Mouse (Mus musculus) bone marrow, adult 2 months (tissue): ENCODE results near the gene Defb19.

Experiments
- CTCF ChIP-seq: fragments of 200-500 bp; IDR thresholded peaks from 2 replicates; pipeline ENCODE4 v1.5.1; 2011; ENCODE audit warnings: low read length, control low read depth; ENCODE audit not compliant: control insufficient read depth, insufficient read depth
- POLR2A ChIP-seq: fragments of 200-500 bp; IDR thresholded peaks from 2 replicates; pipeline ENCODE4 v1.6.1; 2011; ENCODE audit warnings: low read depth, mild to moderate bottlenecking, control low read depth, low read length, borderline replicate concordance; ENCODE audit not compliant: control insufficient read depth

DNA sequence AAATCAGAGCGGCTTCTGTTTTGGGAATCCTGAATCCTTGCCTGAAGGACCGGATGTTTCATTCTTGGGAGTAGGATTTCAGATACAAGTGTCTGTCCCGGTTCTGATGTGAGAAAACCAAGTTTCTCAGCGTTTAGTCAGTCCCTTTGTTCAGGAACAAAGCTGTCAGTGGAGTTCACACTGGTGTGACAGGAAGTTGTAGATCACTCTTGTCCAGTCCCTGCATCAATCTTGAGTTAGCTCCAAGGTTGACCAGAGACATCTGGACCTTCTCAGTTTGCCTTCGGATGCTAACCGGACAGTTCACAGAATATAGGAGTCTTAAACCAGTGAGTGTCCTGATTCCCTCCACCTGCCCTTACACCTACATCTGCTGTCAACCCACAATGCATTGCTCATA is 27.6 kb upstream of the Defb19 start:
- TF ChIP-seq CTCF (no peak), POLR2A (no peak)
